Mouse (Mus musculus) limb, embryonic 11.5 days (tissue): ENCODE data around the gene Creg2. TPM values are rescaled to one million over a fixed set of nuclear protein-coding genes. Genes with fewer than 3 reads are reported as not detected.

Source experiments
- ATAC-seq: fragments of 200-750 bp; cut with Nextera tagmentation; 2 replicates; pipeline ENCODE4 v1.8.0; 2017; ENCODE audit warnings: low read depth; ENCODE audit not compliant: insufficient number of reproducible peaks, low FRiP score, low TSS enrichment
- DNase-seq: peaks from one replicate; pipeline ENCODE4 v3.0.0-alpha.2; 2015; ENCODE audit warnings: low spot score
- H3K27ac ChIP-seq: fragments of 300-500 bp; sonication (generic); replicated peaks from 2 replicates; pipeline ENCODE4 v1.5.1; 2014; ENCODE audit warnings: low read depth, mild to moderate bottlenecking, low read length
- H3K27me3 ChIP-seq: fragments of 300-500 bp; sonication (generic); 2 replicates; pipeline ENCODE4 v1.6.1; 2014; ENCODE audit warnings: mild to moderate bottlenecking, low read length, mixed read lengths; ENCODE audit not compliant: control insufficient read depth, insufficient read depth
- H3K36me3 ChIP-seq: fragments of 300-500 bp; sonication (generic); 2 replicates; pipeline ENCODE4 v1.6.1; 2014; ENCODE audit warnings: mild to moderate bottlenecking, low read length, moderate library complexity, mixed read lengths; ENCODE audit not compliant: control insufficient read depth, insufficient read depth
- H3K4me1 ChIP-seq: fragments of 300-500 bp; sonication (generic); 2 replicates; pipeline ENCODE4 v1.6.1; 2014; ENCODE audit warnings: low read length, mixed read lengths; ENCODE audit not compliant: control insufficient read depth, insufficient read depth
- H3K4me2 ChIP-seq: fragments of 300-500 bp; sonication (generic); 2 replicates; pipeline ENCODE4 v1.6.1; 2014; ENCODE audit warnings: low read depth, mild to moderate bottlenecking, moderate library complexity; ENCODE audit not compliant: severe bottlenecking
- H3K4me3 ChIP-seq: fragments of 300-500 bp; sonication (generic); 2 replicates; pipeline ENCODE4 v1.5.1; 2014; ENCODE audit warnings: low read depth, low read length
- H3K9ac ChIP-seq: fragments of 300-500 bp; sonication (generic); 2 replicates; pipeline ENCODE4 v1.6.1; 2014; ENCODE audit warnings: mild to moderate bottlenecking, low read length
- H3K9me3 ChIP-seq: fragments of 300-500 bp; sonication (generic); 2 replicates; pipeline ENCODE4 v1.6.1; 2016; ENCODE audit warnings: low read length; ENCODE audit not compliant: control insufficient read depth
- WGBS: fragments of 180-500 bp; shearing (Covaris S2); extraction: QIAGEN DNeasy Blood & Tissue Kit; methylation state at CpG from one replicate; pipeline ENCODE4 v1.1.7; 2014; 5-methylcytosine and 5-hydroxymethylcytosine counted together
- polyA plus RNA-seq: library from polyadenylated mRNA; unstranded; fragments of >200 nt; fragmentation: Nextera tagmentation; extraction: Ambion mirVana; gene quantifications from 2 replicates; pipeline ENCODE4 v1.2.1, GENCODE M21; 2014

The Creg2 gene
- polyA plus RNA-seq, 1 experiment from 2014 or later = not detected

GRCm38 (mm10) chr1:39623729-39624128 is 27.5 kb downstream of the Creg2 start:
- DNase-seq (no peak), ATAC-seq (no peak)
- Histone ChIP-seq H3K27ac (no peak overlapping the region), H3K36me3 (no peaks in the 10 kb centered on the region), H3K27me3 (no peaks in the 10 kb centered on the region), H3K4me2 (no peak overlapping the region), H3K9me3 (no peaks in the 10 kb centered on the region), H3K4me1 (no peaks in the 10 kb centered on the region), H3K4me3 (no peak overlapping the region), H3K9ac (no peak overlapping the region)
- WGBS = 48% methylated on average over 1 of the region's 1 CpGs

DNA sequence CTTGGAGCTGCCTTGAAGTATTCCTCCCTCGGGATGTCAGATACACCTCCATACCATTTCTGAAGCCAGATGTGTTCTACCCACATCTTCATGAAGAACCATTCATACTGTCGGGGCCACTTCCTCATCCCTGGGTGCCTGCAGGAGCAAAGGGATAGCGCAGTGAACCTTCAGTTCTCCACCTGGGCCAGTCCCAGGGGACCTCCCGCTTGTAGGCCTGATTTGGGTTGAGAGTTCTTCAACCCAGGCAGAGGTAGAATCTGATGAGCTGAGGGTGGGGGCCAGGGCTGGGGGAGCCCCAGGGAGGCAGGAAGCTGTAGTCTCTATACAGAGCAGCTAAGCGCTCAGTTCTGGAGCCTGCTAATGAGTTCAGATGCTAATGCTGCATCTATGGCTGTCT is 28.2 kb downstream of the Creg2 start:
- Histone ChIP-seq H3K4me1 (0 out of 2 replicates have a peak, but pooled peaks cover 2% of the 10 kb centered on the region), H3K27ac (no peak overlapping the region), H3K9me3 (no peaks in the 10 kb centered on the region), H3K4me3 (no peak overlapping the region), H3K9ac (no peak overlapping the region), H3K27me3 (no peaks in the 10 kb centered on the region), H3K4me2 (no peak overlapping the region), H3K36me3 (no peaks in the 10 kb centered on the region)
- 94% methylated on average over 5 of the region's 5 CpGs for WGBS
- DNase-seq (no peak), ATAC-seq (no peak)

- no peak overlapping the region; the same call in 1 of the 2 replicates for H3K4me2 ChIP-seq
- H3K27ac ChIP-seq = no peak overlapping the region
- no peaks in the 10 kb centered on the region for H3K9me3 ChIP-seq
Measured at GRCm38 (mm10) chr1:39618524-39618923, 32.8 kb downstream of the Creg2 start.

GRCm38 (mm10) chr1:39615526-39615925 is 35.7 kb downstream of the Creg2 start:
- Histone ChIP-seq H3K4me3 (no peak overlapping the region), H3K27me3 (no peaks in the 10 kb centered on the region), H3K9ac (no peak overlapping the region), H3K36me3 (no peaks in the 10 kb centered on the region), H3K4me2 (no peak overlapping the region), H3K4me1 (peaks cover 11% of the 10 kb centered on the region), H3K9me3 (no peaks in the 10 kb centered on the region), H3K27ac (no peak overlapping the region)
- no peak for ATAC-seq
- WGBS = 75% methylated on average over 6 of the region's 6 CpGs
- DNase-seq = no peak

More at GRCm38 (mm10) chr1:39618524-39618923, 32.8 kb downstream of the Creg2 start:
- no peak overlapping the region for H3K9ac ChIP-seq
- no peaks in the 10 kb centered on the region for H3K36me3 ChIP-seq
- ATAC-seq (no peak), DNase-seq (peak; percentile 33)
- no peaks in the 10 kb centered on the region for H3K27me3 ChIP-seq
- H3K4me1 ChIP-seq = peaks cover 11% of the 10 kb centered on the region
- WGBS = 28% methylated on average over 8 of the region's 8 CpGs
- H3K4me3 ChIP-seq = no peak overlapping the region

DNA sequence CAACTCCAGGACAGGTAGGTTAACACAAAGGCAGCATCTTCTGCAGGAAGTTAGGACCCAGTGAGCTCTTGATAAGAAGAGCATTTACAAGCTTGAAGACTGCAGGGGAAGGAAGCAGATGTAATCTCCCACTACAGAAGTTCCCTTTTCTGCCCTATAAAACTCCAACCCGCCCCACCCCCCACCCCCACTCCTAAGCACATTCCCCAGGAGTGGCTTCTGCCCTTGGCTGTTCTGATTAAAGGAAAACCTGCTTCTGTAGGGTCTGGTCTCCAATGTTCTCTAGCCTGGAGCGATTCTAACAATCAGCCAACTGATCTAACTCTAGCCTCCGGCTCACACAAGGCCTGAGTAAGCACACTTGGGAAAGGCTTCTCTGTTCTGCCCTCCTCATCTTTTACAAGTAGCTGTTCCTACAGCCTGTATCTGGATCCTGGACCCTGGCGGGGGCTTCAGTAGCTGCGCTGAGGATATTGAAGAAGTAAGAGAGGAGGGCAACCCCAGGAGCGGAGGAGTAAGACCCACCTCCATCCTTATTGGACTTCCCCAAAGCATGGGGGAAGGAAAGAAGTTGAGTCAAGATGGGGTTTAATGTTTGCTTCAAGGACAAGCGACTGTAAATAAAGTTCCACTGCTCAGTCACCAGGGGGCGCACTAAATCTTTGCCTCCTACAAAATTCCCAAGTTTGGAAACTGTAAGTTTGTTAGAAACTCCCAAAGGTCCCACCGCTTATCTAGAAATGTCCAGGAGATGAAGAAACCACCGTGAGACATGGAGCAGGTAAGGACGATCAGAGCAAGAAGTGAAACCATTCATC is 36.6 kb downstream of the Creg2 start:
- H3K9me3 ChIP-seq = no peaks in the 10 kb centered on the region
- no peaks in the 10 kb centered on the region for H3K27me3 ChIP-seq
- 25% methylated on average over 11 of the region's 11 CpGs for WGBS
- H3K9ac ChIP-seq = no peak overlapping the region
- ATAC-seq (0 out of 2 replicates have a peak, but pooled peaks have one; percentile 19), DNase-seq (peak; percentile 84)
- no peak overlapping the region for H3K4me2 ChIP-seq
- H3K4me3 ChIP-seq = no peak overlapping the region
- H3K4me1 ChIP-seq = peaks cover 11% of the 10 kb centered on the region
- H3K36me3 ChIP-seq = no peaks in the 10 kb centered on the region
- H3K27ac ChIP-seq = peak overlapping the region; percentile 14; the same call in 1 of the 2 replicates

GRCm38 (mm10) chr1:39613061-39613460 is 38.2 kb downstream of the Creg2 start:
- ATAC-seq = no peak
- Histone ChIP-seq H3K27me3 (no peaks in the 10 kb centered on the region), H3K36me3 (no peaks in the 10 kb centered on the region), H3K9me3 (no peaks in the 10 kb centered on the region), H3K4me1 (peaks cover 9% of the 10 kb centered on the region), H3K27ac (0 out of 2 replicates have a peak overlapping the region, but pooled peaks have one; percentile 14), H3K9ac (no peak overlapping the region), H3K4me2 (no peak overlapping the region), H3K4me3 (no peak overlapping the region)
- DNase-seq = no peak
- 78% methylated on average over 3 of the region's 3 CpGs for WGBS

DNA sequence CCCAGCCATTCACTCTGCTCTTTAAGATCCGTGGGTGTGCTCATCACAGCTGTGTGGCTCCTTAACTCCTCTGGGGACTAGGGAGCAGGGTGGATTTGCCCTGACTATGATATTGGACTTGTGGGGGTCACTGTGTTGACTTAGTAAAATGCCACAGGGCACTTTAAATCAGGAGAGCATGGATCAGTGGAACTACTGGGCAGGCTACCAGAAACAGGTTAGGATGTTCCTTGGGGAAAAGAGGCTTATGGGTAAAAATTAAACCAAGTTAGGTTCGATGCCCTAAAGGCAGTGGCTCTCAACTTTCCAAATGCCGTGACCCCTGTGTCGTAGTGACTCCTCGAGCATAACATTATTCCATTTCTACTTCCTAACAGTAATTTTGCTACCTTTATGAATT is 38.8 kb downstream of the Creg2 start:
- ATAC-seq (no peak), DNase-seq (no peak)
- Histone ChIP-seq H3K4me3 (no peak overlapping the region), H3K4me2 (no peak overlapping the region), H3K9me3 (no peaks in the 10 kb centered on the region), H3K27me3 (no peaks in the 10 kb centered on the region), H3K27ac (no peak overlapping the region), H3K9ac (no peak overlapping the region), H3K36me3 (no peaks in the 10 kb centered on the region), H3K4me1 (peaks cover 9% of the 10 kb centered on the region)
- 80% methylated on average over 5 of the region's 5 CpGs for WGBS

- Histone ChIP-seq H3K4me2 (no peak overlapping the region), H3K36me3 (no peaks in the 10 kb centered on the region), H3K4me1 (no peaks in the 10 kb centered on the region), H3K9me3 (no peaks in the 10 kb centered on the region), H3K4me3 (no peak overlapping the region), H3K9ac (no peak overlapping the region), H3K27ac (no peak overlapping the region), H3K27me3 (no peaks in the 10 kb centered on the region)
- 36% methylated on average over 8 of the region's 8 CpGs for WGBS
- DNase-seq = no peak
- ATAC-seq = no peak
Measured at GRCm38 (mm10) chr1:39608534-39608933, 42.7 kb downstream of the Creg2 start.
